Mouse (Mus musculus): ENCODE data around the gene Mrpl4. TPM values are rescaled to one million over a fixed set of nuclear protein-coding genes. Genes with fewer than 3 reads are reported as not detected.
A peak's percentile ranks its signal among the peaks of the same experiment; 100 is the strongest.

Gene Mrpl4
- polyA plus RNA-seq (2015; fragmentation: Nextera tagmentation; extraction: Ambion mirVana): 81.2 and 84.0 TPM in 2 replicates

DNA sequence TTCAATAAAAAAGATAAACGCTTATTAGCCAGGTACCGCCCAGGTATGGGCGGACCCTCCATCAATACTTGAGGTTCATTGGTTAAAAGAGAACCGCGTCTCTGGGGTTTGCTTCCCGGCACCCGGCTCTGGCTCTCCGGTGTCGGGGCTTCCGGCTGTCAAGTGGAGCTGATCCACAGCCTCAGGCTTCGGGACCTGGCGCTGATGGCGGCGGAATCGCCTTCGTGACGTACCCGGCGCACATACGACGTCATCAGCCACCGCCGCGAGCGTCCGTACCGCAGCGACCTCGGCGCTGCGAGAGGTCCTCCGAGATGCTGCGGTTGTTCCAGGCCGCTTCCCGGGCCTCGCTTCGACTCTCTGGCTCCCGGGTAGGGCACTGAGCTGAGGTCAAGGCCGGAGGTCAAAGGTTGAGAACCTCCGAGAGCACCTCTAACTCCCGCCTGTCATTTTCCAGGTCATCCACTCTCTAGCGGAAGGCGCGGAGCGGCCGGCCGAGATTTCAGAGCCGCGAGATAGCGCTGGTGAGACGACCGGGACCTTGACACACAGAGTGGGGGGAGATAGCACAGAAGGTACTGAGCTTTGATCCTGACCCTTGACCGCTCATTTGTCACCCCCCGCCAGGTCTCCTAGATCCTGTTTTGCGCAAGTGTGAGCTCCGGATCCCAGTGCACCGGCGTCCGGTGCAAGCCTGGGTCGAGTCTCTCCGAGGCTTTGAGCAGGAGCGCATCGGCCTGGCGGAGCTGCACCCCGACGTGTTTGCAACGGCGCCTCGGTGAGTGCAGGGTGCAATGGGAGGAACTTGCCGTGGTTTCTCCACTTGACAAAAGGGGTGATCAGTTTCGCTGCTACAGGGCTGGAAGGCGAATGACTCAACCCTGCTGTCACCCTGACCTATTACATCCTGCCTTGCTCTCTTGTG lies at the start of gene Mrpl4:
Gene Mrpl4, plus strand, starts transcription at position 112 of the 925 bp plus-strand sequence.
- DNase-seq (peak; percentile 81), ATAC-seq (ENCODE audit: low read depth) (peak; percentile 84)
- Histone ChIP-seq H3K4me1 (replicated peaks) (peaks cover 38% of the 10 kb centered on the region), H3K4me2 (peak within 1 kb of the TSS; percentile 87), H3K9me3 (replicated peaks) (no peaks in the 10 kb centered on the region), H3K4me3 (replicated peaks) (peak within 1 kb of the TSS; percentile 82), H3K27ac (peak within 1 kb of the TSS; percentile 83), H3K36me3 (peaks cover 34% of the 10 kb centered on the region), H3K27me3 (no peaks in the 10 kb centered on the region), H3K9ac (peak within 1 kb of the TSS; percentile 81)
- WGBS (ENCODE audit: insufficient replicate concordance): under 1% methylated on average over 72 of the region's 72 CpGs

DNA sequence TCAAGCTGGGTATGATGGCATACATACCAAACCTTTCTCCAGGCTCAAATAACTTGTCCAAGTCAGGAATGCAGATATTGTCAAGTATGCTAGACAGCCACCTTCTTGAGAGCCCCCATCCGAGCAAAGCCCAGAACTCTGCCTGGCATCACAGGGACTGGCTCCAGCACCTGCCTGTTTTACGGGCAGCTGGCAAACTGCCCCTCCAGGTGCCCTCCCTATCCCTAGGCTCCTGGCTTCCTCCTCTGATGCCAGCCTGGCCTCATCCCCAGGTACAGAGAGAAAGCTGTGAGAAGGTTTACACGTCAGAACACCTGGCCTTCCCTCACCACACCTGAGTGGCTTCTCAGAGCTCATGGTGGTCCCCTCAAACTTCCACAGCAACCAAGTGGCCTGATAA lies 45.5 kb upstream of the Mrpl4 start:
- no peak overlapping the region for H3K9ac ChIP-seq
- H3K27ac ChIP-seq: no peak overlapping the region
- no peaks in the 10 kb centered on the region for H3K36me3 ChIP-seq
- H3K4me3 ChIP-seq (replicated peaks): no peak overlapping the region
- peaks cover 8% of the 10 kb centered on the region for H3K4me1 ChIP-seq (replicated peaks)
- ATAC-seq (ENCODE audit: low read depth): no peak
- no peak overlapping the region for H3K4me2 ChIP-seq
- H3K9me3 ChIP-seq (replicated peaks): no peaks in the 10 kb centered on the region
- H3K27me3 ChIP-seq: no peaks in the 10 kb centered on the region
- 55% methylated on average over 3 of the region's 3 CpGs for whole genome bisulfite sequencing (ENCODE audit: insufficient replicate concordance)
- no peak for DNase-seq

DNA sequence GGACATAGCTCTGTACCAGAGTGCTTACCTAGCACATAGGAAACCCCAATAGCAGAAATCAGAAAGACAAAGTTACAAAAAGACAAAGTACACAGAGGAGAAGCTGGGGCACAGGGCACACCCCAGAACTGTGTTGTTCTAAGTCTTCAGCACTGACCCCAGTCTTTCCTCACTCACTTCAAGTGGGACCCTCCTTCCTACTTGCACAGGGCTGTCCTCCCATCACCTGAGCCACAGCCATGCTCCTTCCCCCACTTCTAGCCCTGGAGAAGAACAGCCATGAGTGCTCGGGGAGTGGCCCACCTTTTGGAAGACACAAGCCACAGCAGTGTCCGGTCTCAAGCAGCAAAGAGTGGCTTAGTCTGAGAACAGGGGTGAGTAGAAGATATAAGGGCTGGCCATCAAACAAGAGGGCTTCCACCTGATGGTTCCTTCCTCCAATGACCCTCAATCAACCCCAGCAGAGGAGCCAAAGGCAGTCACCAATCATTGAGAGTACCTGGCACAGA lies 43.1 kb upstream of the Mrpl4 start, which contains the start of gene Dnmt1:
Gene Dnmt1, minus strand, starts transcription at position 459 of the 509 bp plus-strand sequence.
- H3K36me3 ChIP-seq: no peaks in the 10 kb centered on the region
- H3K27ac ChIP-seq: no peak within 1 kb of the TSS
- no peak within 1 kb of the TSS for H3K4me2 ChIP-seq
- H3K9me3 ChIP-seq (replicated peaks): no peaks in the 10 kb centered on the region
- WGBS (ENCODE audit: insufficient replicate concordance): 84% methylated on average over 2 of the region's 2 CpGs
- no peak within 1 kb of the TSS for H3K9ac ChIP-seq
- no peaks in the 10 kb centered on the region for H3K27me3 ChIP-seq
- H3K4me3 ChIP-seq (replicated peaks): no peak within 1 kb of the TSS
- no peaks in the 10 kb centered on the region for H3K4me1 ChIP-seq (replicated peaks)
- DNase-seq: no peak
- no peak for ATAC-seq (ENCODE audit: low read depth)

DNA sequence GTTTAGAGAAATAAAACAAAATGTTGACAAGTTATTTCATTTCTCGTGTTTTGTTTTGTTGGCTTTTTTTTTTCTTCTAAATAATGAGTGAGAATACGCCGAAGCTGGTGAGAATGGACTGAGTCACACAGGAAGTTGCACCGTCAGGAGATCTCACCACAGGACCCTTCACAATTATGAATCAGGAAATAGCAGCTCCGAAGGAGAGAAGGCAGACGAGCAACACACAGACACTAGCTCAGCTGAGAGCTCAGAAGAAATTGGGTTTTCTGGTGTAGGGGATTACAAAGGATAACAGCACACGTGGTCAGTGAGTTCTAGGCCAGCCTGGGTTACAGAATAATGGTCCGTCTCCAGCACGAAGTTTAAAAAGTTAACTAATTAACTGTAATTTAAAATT lies 41.0 kb upstream of the Mrpl4 start:
- DNase-seq: no peak
- WGBS (ENCODE audit: insufficient replicate concordance): 28% methylated on average over 9 of the region's 9 CpGs
- ATAC-seq (ENCODE audit: low read depth): no peak

DNA sequence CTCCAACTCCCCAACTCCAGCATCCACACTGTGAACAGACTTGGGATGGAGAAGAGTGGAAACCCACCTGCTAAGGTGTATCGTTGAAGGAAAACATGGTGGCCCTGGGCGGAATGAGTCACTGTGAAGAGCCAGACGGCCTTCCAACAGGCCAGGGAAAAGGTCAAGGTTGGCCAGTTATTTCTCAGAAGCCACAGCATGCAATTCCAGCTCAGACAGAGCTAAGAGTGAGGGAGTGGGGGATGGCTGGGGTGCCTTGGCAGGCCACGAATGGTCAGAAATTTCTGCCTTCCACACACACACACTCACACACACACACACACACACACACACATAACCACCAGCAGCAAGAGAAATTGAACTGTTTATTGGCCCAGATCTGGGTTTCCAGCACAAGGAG lies 36.9 kb upstream of the Mrpl4 start:
- Histone ChIP-seq H3K9me3 (replicated peaks) (no peaks in the 10 kb centered on the region), H3K4me3 (replicated peaks) (no peak overlapping the region), H3K27ac (peak overlapping the region; percentile 34; the same call in 1 of the 2 replicates), H3K4me2 (no peak overlapping the region), H3K4me1 (replicated peaks) (peaks cover 33% of the 10 kb centered on the region), H3K9ac (no peak overlapping the region), H3K27me3 (no peaks in the 10 kb centered on the region), H3K36me3 (peaks cover 22% of the 10 kb centered on the region)
- WGBS (ENCODE audit: insufficient replicate concordance): 61% methylated on average over 4 of the region's 4 CpGs
- ATAC-seq (ENCODE audit: low read depth): no peak
- DNase-seq: no peak

More for the DNA sequence above, 41.0 kb upstream of the Mrpl4 start:
- Histone ChIP-seq H3K4me2 (no peak overlapping the region), H3K27ac (no peak overlapping the region), H3K27me3 (no peaks in the 10 kb centered on the region), H3K9me3 (replicated peaks) (no peaks in the 10 kb centered on the region), H3K4me3 (replicated peaks) (no peak overlapping the region), H3K36me3 (no peaks in the 10 kb centered on the region), H3K4me1 (replicated peaks) (peaks cover 20% of the 10 kb centered on the region), H3K9ac (no peak overlapping the region)

DNA sequence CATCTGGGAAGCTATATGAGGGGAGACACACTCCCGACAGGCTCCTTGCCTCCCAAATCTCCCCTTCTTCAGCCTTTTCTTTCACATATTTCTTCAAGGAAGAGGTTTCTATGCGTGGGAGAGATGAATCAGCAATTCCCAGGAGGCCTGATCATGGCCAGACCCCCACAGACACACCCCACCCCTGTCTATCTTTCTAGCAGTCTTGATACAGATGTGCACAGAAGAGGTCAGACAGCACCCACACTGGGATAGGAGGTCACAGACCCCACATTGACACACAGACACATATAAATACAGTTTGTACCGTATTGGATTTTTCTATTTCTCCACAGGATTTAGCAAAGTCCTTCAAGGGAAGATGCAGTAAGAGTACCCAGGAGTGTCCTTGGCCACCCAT lies 36.5 kb upstream of the Mrpl4 start:
- Histone ChIP-seq H3K27ac (peak overlapping the region; percentile 34; the same call in 1 of the 2 replicates), H3K36me3 (peaks cover 22% of the 10 kb centered on the region), H3K4me2 (no peak overlapping the region), H3K9me3 (replicated peaks) (no peaks in the 10 kb centered on the region), H3K27me3 (no peaks in the 10 kb centered on the region), H3K4me3 (replicated peaks) (no peak overlapping the region), H3K9ac (no peak overlapping the region), H3K4me1 (replicated peaks) (peaks cover 34% of the 10 kb centered on the region)
- DNase-seq (no peak), ATAC-seq (ENCODE audit: low read depth) (no peak)
- 45% methylated on average over 3 of the region's 3 CpGs for WGBS (ENCODE audit: insufficient replicate concordance)

DNA sequence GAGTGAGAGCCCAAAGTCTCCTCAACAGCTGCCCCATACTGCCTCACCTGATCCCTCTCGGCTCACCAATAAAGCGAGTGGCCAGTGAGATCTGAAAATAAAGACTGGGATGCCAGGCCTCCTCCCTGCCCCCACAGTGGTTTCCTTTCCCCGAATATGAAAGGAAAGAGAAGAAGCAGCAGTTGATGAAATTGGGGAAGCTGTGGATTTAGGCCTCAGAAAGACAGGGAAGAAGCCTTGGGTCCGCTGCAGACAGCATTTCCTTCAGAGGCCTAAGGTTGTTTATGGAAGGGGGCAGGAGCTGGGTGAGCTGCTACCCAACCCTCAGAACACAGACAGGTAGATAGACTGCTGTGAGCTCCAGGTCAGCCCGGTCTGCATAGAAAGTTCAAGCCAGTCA lies 35.8 kb upstream of the Mrpl4 start:
- Histone ChIP-seq H3K4me1 (replicated peaks) (peaks cover 42% of the 10 kb centered on the region), H3K27ac (no peak overlapping the region; the same call in 1 of the 2 replicates), H3K9me3 (replicated peaks) (no peaks in the 10 kb centered on the region), H3K4me2 (no peak overlapping the region), H3K27me3 (no peaks in the 10 kb centered on the region), H3K36me3 (peaks cover 22% of the 10 kb centered on the region), H3K4me3 (replicated peaks) (no peak overlapping the region), H3K9ac (no peak overlapping the region)
- 36% methylated on average over 5 of the region's 5 CpGs for WGBS (ENCODE audit: insufficient replicate concordance)
- DNase-seq: no peak
- ATAC-seq (ENCODE audit: low read depth): no peak

DNA sequence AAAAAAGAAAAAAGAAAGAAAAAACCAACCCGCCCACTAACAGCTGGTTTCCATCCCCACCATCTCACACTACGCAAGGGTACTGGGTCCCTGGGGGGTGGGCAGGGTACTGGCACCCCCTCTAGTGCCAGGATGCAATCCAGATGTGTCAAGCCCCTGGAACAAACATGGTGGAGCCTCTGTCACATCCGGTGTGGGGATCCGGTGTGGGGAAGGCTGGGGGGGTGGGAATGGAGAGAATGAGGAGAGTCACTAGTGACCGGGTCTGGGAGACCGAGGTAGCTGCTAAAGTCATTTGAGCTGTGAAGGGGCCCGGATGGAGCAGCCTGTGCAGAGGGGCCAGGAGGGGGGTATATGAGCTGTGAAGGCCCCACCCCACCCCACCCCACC lies 30.8 kb upstream of the Mrpl4 start:
- DNase-seq (no peak), ATAC-seq (ENCODE audit: low read depth) (no peak)
- Histone ChIP-seq H3K9me3 (replicated peaks) (no peaks in the 10 kb centered on the region), H3K27ac (no peak overlapping the region), H3K4me3 (replicated peaks) (no peak overlapping the region), H3K9ac (no peak overlapping the region), H3K36me3 (peaks cover 22% of the 10 kb centered on the region), H3K4me1 (replicated peaks) (peaks cover 63% of the 10 kb centered on the region), H3K27me3 (peaks cover 14% of the 10 kb centered on the region; the same call in 1 of the 2 replicates), H3K4me2 (no peak overlapping the region)
- WGBS (ENCODE audit: insufficient replicate concordance): 66% methylated on average over 7 of the region's 7 CpGs

GRCm38 (mm10) chr9:20972141-20972992 lies 30.2 kb upstream of the Mrpl4 start:
- H3K27ac ChIP-seq: no peak overlapping the region; the same call in 1 of the 2 replicates

DNA sequence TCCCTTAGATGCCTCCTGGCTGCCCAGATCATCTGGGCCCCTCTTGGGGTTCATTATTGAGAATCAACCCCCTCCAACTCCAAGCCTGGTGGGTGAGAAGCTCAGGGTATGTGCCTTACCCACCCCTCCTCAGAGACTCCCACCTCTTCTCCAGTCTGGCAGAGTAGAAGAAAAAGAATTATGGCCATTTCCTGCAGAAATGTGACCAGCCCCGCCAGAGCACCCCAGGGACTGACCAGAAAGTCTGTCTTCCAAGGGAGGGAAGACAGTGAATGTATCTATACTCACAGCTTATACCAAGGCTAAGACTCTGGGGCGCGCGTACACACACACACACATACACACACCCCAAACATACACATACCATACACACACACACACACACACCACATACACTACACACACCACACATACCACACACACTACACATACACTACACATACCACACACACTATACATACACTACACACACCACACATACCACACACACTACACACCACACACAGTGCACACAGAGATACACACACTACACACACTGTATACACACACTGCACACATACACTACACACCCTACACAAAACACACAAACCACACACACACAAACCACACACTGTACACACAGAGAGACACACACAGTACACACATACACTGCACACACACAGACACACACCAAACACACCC lies 29.4 kb upstream of the Mrpl4 start:
- Histone ChIP-seq H3K4me1 (replicated peaks) (peaks cover 64% of the 10 kb centered on the region), H3K36me3 (peaks cover 9% of the 10 kb centered on the region), H3K9ac (no peak overlapping the region), H3K4me2 (peak overlapping the region; percentile 12; the same call in 1 of the 2 replicates), H3K27ac (peak overlapping the region; percentile 4; the same call in 1 of the 2 replicates), H3K4me3 (replicated peaks) (0 out of 2 replicates have a peak overlapping the region, but pooled peaks have one; percentile 2), H3K27me3 (peaks cover 14% of the 10 kb centered on the region; the same call in 1 of the 2 replicates), H3K9me3 (replicated peaks) (no peaks in the 10 kb centered on the region)
- 89% methylated on average over 4 of the region's 4 CpGs for WGBS (ENCODE audit: insufficient replicate concordance)
- ATAC-seq (ENCODE audit: low read depth) (no peak), DNase-seq (no peak)

More at GRCm38 (mm10) chr9:20972141-20972992, 30.2 kb upstream of the Mrpl4 start:
- Histone ChIP-seq H3K4me1 (replicated peaks) (peaks cover 61% of the 10 kb centered on the region), H3K27me3 (peaks cover 14% of the 10 kb centered on the region; the same call in 1 of the 2 replicates), H3K4me2 (no peak overlapping the region), H3K9ac (peak overlapping the region; percentile 29; the same call in 1 of the 2 replicates), H3K36me3 (peaks cover 17% of the 10 kb centered on the region), H3K4me3 (replicated peaks) (no peak overlapping the region), H3K9me3 (replicated peaks) (no peaks in the 10 kb centered on the region)
- DNase-seq (no peak), ATAC-seq (ENCODE audit: low read depth) (no peak)
- WGBS (ENCODE audit: insufficient replicate concordance): 69% methylated on average over 28 of the region's 28 CpGs

Data from liver, embryonic 13.5 days (tissue).